In genomic region chr14:16522852-16523251, GRCm38 (mm10) we compare ENCODE assay signal across 25 mouse cellular contexts.
DNase-seq lines count a peak whose midpoint lies in the region; ATAC-seq and TF ChIP-seq lines count a peak whose summit lies in the region.
"Had no signal": no experiment of that assay in that cellular context is flagged by ENCODE, and none has a peak within 500 bp of the region (broad histone marks: within the 10 kb centered on the region; RNA-seq: fewer than 3 reads in every experiment).

No protein-coding gene starts in this region.

- no peaks in the 10 kb centered on the region for H3K36me3 ChIP-seq in hindbrain, embryonic 16.5 days (ENCODE audit: control insufficient read depth, insufficient read depth, low read length)
- H3K36me3 ChIP-seq in hindbrain, postnatal 0 days (ENCODE audit: insufficient read depth, low read length): no peaks in the 10 kb centered on the region
- H3K36me3 ChIP-seq in neural tube, embryonic 15.5 days: no peaks in the 10 kb centered on the region
- H3K36me3 ChIP-seq in intestine, embryonic 16.5 days (ENCODE audit: control insufficient read depth, insufficient read depth, low read length): no peaks in the 10 kb centered on the region
- H3K36me3 ChIP-seq: embryonic facial prominence, embryonic 12.5 days; embryonic facial prominence, embryonic 15.5 days; heart, embryonic 10.5 days; hindbrain, embryonic 10.5 days; hindbrain, embryonic 13.5 days; intestine, embryonic 15.5 days had no signal

- no peaks in the 10 kb centered on the region for H3K9me3 ChIP-seq in hindbrain, embryonic 16.5 days (ENCODE audit: control insufficient read depth, low read length)
- H3K9me3 ChIP-seq in hindbrain, postnatal 0 days (ENCODE audit: low read length): no peaks in the 10 kb centered on the region
- H3K9me3 ChIP-seq in neural tube, embryonic 15.5 days (replicated peaks): no peaks in the 10 kb centered on the region
- H3K9me3 ChIP-seq in intestine, embryonic 16.5 days (ENCODE audit: control insufficient read depth, low read length): no peaks in the 10 kb centered on the region
- H3K9me3 ChIP-seq: embryonic facial prominence, embryonic 12.5 days; embryonic facial prominence, embryonic 15.5 days; heart, embryonic 10.5 days; heart, embryonic 13.5 days; hindbrain, embryonic 10.5 days; hindbrain, embryonic 13.5 days; intestine, embryonic 15.5 days had no signal

- no peak overlapping the region for H3K27ac ChIP-seq in hindbrain, embryonic 16.5 days (ENCODE audit: low read depth, low read length)
- no peak overlapping the region for H3K27ac ChIP-seq in hindbrain, postnatal 0 days
- no peak overlapping the region for H3K27ac ChIP-seq in neural tube, embryonic 15.5 days (replicated peaks)
- no peak overlapping the region for H3K27ac ChIP-seq in intestine, embryonic 16.5 days (ENCODE audit: low read length)
- H3K27ac ChIP-seq: embryonic facial prominence, embryonic 12.5 days; embryonic facial prominence, embryonic 15.5 days; heart, adult 2 months; heart, embryonic 10.5 days; heart, embryonic 13.5 days; hindbrain, embryonic 10.5 days; hindbrain, embryonic 13.5 days; intestine, embryonic 15.5 days had no signal

- WGBS in hindbrain, embryonic 16.5 days: 82% methylated on average over 3 of the region's 3 CpGs
- 70% methylated on average over 3 of the region's 3 CpGs for WGBS in hindbrain, postnatal 0 days
- 63% methylated on average over 3 of the region's 3 CpGs for WGBS in neural tube, embryonic 15.5 days
- WGBS in intestine, embryonic 16.5 days: 78% methylated on average over 3 of the region's 3 CpGs

- H3K9ac ChIP-seq in hindbrain, embryonic 16.5 days (ENCODE audit: low read depth, low read length): no peak overlapping the region
- H3K9ac ChIP-seq in hindbrain, postnatal 0 days (replicated peaks; ENCODE audit: low read length): no peak overlapping the region
- H3K9ac ChIP-seq in neural tube, embryonic 15.5 days (replicated peaks): no peak overlapping the region
- H3K9ac ChIP-seq in intestine, embryonic 16.5 days (ENCODE audit: low read depth, low read length): no peak overlapping the region
- H3K9ac ChIP-seq: embryonic facial prominence, embryonic 12.5 days; embryonic facial prominence, embryonic 15.5 days; forebrain, postnatal 0 days; heart, embryonic 13.5 days; hindbrain, embryonic 13.5 days; intestine, embryonic 15.5 days had no signal

- no peaks in the 10 kb centered on the region for H3K27me3 ChIP-seq in hindbrain, embryonic 16.5 days (replicated peaks; ENCODE audit: control insufficient read depth, insufficient read depth, low read length)
- no peaks in the 10 kb centered on the region for H3K27me3 ChIP-seq in hindbrain, postnatal 0 days (ENCODE audit: insufficient read depth, low read length)
- H3K27me3 ChIP-seq in neural tube, embryonic 15.5 days (replicated peaks): no peaks in the 10 kb centered on the region
- no peaks in the 10 kb centered on the region for H3K27me3 ChIP-seq in intestine, embryonic 16.5 days (replicated peaks; ENCODE audit: control insufficient read depth, insufficient read depth, low read length)
- H3K27me3 ChIP-seq: embryonic facial prominence, embryonic 12.5 days; embryonic facial prominence, embryonic 15.5 days; heart, embryonic 13.5 days; hindbrain, embryonic 13.5 days; intestine, embryonic 15.5 days had no signal

- ATAC-seq in hindbrain, embryonic 16.5 days: 0 out of 2 replicates have a peak, but pooled peaks have one; percentile 28
- no peak for ATAC-seq in hindbrain, postnatal 0 days
- ATAC-seq in neural tube, embryonic 15.5 days (ENCODE audit: low FRiP score): peak; percentile 23; the same call in 1 of the 2 replicates
- ATAC-seq in intestine, embryonic 16.5 days: no peak
- ATAC-seq: activated CD4-positive, CD25-positive, alpha-beta regulatory T cell, adult 4 months; forebrain, embryonic 14.5 days; forebrain, postnatal 0 days; intestine, embryonic 15.5 days had no signal

- no peak overlapping the region for H3K4me3 ChIP-seq in hindbrain, embryonic 16.5 days (ENCODE audit: low read length)
- no peak overlapping the region for H3K4me3 ChIP-seq in hindbrain, postnatal 0 days (ENCODE audit: low read length)
- no peak overlapping the region for H3K4me3 ChIP-seq in neural tube, embryonic 15.5 days (replicated peaks)
- no peak overlapping the region for H3K4me3 ChIP-seq in intestine, embryonic 16.5 days (ENCODE audit: low read length)
- H3K4me3 ChIP-seq: embryonic facial prominence, embryonic 12.5 days; embryonic facial prominence, embryonic 15.5 days; heart, adult 2 months; heart, embryonic 10.5 days; heart, embryonic 13.5 days; hindbrain, embryonic 10.5 days; hindbrain, embryonic 13.5 days; intestine, embryonic 15.5 days had no signal

- H3K4me1 ChIP-seq in hindbrain, embryonic 16.5 days (ENCODE audit: control insufficient read depth, insufficient read depth, low read depth, low read length): peaks cover 3% of the 10 kb centered on the region
- no peaks in the 10 kb centered on the region; the same call in 1 of the 2 replicates for H3K4me1 ChIP-seq in hindbrain, postnatal 0 days (ENCODE audit: insufficient read depth, low read length)
- peaks cover 32% of the 10 kb centered on the region for H3K4me1 ChIP-seq in neural tube, embryonic 15.5 days
- no peaks in the 10 kb centered on the region for H3K4me1 ChIP-seq in intestine, embryonic 16.5 days (ENCODE audit: control insufficient read depth, insufficient read depth, low read length)
- H3K4me1 ChIP-seq: hindbrain, embryonic 10.5 days; intestine, embryonic 15.5 days had no signal

- DNase-seq in cerebellum, adult 9-11 months: peak; percentile 13
- no peak for DNase-seq in cerebellum, postnatal 4 days (ENCODE audit: low spot score in 2 of 2)
- no peak for DNase-seq in hindbrain, postnatal 0 days (ENCODE audit: low spot score)
- peak; percentile 62 for DNase-seq in hindlimb bud, embryonic 11.5 days (ENCODE audit: extremely low spot score, low read depth, low spot score)
- DNase-seq in testis, postnatal 14 days (ENCODE audit: low spot score): no peak
- DNase-seq: adrenal gland, adult 8-10 months; adrenal gland, postnatal 25 days; cerebellum, adult 18-20 months; cerebellum, adult 9-10 months; cerebellum, postnatal 25 days; forebrain, postnatal 0 days; gastrocnemius, postnatal 25 days; heart, adult 2 months had no signal

- no peak overlapping the region for H3K4me2 ChIP-seq in hindbrain, embryonic 16.5 days (ENCODE audit: low read length)
- no peak overlapping the region for H3K4me2 ChIP-seq in hindbrain, postnatal 0 days (ENCODE audit: low read depth, low read length)
- H3K4me2 ChIP-seq in neural tube, embryonic 15.5 days: no peak overlapping the region
- no peak overlapping the region for H3K4me2 ChIP-seq in intestine, embryonic 16.5 days (ENCODE audit: low read depth, low read length)
- H3K4me2 ChIP-seq: embryonic facial prominence, embryonic 12.5 days; embryonic facial prominence, embryonic 15.5 days; heart, embryonic 13.5 days; hindbrain, embryonic 13.5 days; intestine, embryonic 15.5 days had no signal

- no peak for TF ChIP-seq CTCF in hindbrain, postnatal 0 days (IDR thresholded peaks at IDR 0.05; ENCODE audit: low read depth)

Comparison
In these comparisons a context has a peak if more than half of its experiments do, and no peak if none do; other contexts are left out.
1. DNase-seq: peak in cerebellum, adult 9-11 months (single experiment) and hindlimb bud, embryonic 11.5 days (single experiment); none in cerebellum, postnatal 4 days (0 of 2), hindbrain, postnatal 0 days (single experiment) and testis, postnatal 14 days (single experiment).
2. ATAC-seq: peak in hindbrain, embryonic 16.5 days (single experiment) and neural tube, embryonic 15.5 days (single experiment); none in hindbrain, postnatal 0 days (single experiment) and intestine, embryonic 16.5 days (single experiment).